Mouse (Mus musculus) embryonic fibroblast, embryonic 13.5 days (primary cell): ENCODE results near the gene Rplp2.

Experiments used
- CTCF ChIP-seq: IDR thresholded peaks from 2 replicates; pipeline ENCODE4 v1.5.1; 2011; ENCODE audit warnings: mild to moderate bottlenecking, control low read depth, low read length, moderate library complexity, borderline replicate concordance; ENCODE audit not compliant: insufficient read depth
- POLR2A ChIP-seq: IDR thresholded peaks from 2 replicates; pipeline ENCODE4 v1.6.1; 2011; ENCODE audit warnings: low read depth, mild to moderate bottlenecking, control low read depth, low read length, moderate library complexity

DNA sequence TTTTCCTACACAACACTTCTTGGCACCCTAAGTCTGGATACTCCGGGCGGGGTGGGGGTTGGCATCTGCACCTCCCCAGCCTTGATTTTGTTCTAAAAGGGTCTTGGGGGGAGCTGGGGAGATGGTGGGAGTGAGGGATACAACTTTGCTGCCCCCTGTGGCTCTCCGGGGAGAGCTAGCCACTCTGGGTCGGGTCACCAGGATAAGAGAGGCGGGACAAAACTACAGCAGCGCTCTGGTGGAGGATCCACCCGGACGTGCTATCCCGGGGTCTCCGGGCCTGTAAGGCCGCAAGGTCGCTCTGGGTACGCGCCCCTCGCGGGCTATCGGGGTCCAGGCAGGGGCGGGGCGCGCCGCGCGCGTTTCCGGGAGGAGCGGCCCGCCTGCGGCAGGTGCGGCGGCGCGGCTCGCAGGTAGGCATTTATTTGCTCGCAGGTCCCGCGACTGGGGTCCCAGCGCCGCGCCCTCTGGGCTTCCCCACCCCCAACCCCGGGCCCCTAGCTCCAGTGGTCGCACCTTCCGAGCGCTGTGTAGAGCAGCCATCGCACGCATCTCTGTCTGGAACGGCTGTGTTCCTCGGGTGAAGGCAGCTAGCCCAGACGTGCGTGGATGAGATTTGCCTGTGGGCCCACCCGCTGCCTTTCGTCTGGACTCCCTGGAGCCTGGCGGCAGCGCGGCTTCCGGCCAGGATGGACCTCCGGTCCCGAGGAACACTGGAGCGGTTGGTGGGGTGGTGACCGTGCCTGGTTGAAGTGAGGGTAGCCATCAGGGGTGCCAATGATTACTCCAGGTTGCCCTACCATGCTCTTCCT, 14.6 kb downstream of the Rplp2 start:
- TF ChIP-seq POLR2A (no peak), CTCF (no peak)
